Mouse (Mus musculus) hindbrain, embryonic 16.5 days (tissue): Measurements from ENCODE around the gene Trak1. TPM values are rescaled to one million over a fixed set of nuclear protein-coding genes. Genes with fewer than 3 reads are reported as not detected.
A peak's percentile ranks its signal among the peaks of the same experiment; 100 is the strongest.

Experiments
- ATAC-seq: fragments of 200-750 bp; cut with Nextera tagmentation; 2 replicates; pipeline ENCODE4 v1.8.0; 2017; ENCODE audit warnings: moderate TSS enrichment, moderate library complexity
- H3K27ac ChIP-seq: fragments of 300-500 bp; sonication (generic); 2 replicates; pipeline ENCODE4 v1.5.1; 2014; ENCODE audit warnings: low read depth, mild to moderate bottlenecking, control low read depth, low read length, moderate library complexity
- H3K27me3 ChIP-seq: fragments of 300-500 bp; sonication (generic); replicated peaks from 2 replicates; pipeline ENCODE4 v1.6.1; 2014; ENCODE audit warnings: low read length; ENCODE audit not compliant: control insufficient read depth, insufficient read depth
- H3K36me3 ChIP-seq: fragments of 300-500 bp; sonication (generic); 2 replicates; pipeline ENCODE4 v1.6.1; 2014; ENCODE audit warnings: mild to moderate bottlenecking, low read length, moderate library complexity, mixed read lengths; ENCODE audit not compliant: control insufficient read depth, insufficient read depth
- H3K4me1 ChIP-seq: fragments of 300-500 bp; sonication (generic); 2 replicates; pipeline ENCODE4 v1.6.1; 2014; ENCODE audit warnings: low read depth, low read length; ENCODE audit not compliant: control insufficient read depth, insufficient read depth
- H3K4me2 ChIP-seq: fragments of 300-500 bp; sonication (generic); 2 replicates; pipeline ENCODE4 v1.6.1; 2014; ENCODE audit warnings: mild to moderate bottlenecking, low read length, control low read depth, moderate library complexity
- H3K4me3 ChIP-seq: fragments of 300-500 bp; sonication (generic); 2 replicates; pipeline ENCODE4 v1.5.1; 2014; ENCODE audit warnings: mild to moderate bottlenecking, low read length, control low read depth, moderate library complexity
- H3K9ac ChIP-seq: fragments of 300-500 bp; sonication (generic); 2 replicates; pipeline ENCODE4 v1.6.1; 2014; ENCODE audit warnings: low read depth, mild to moderate bottlenecking, control low read depth, low read length, moderate library complexity
- H3K9me3 ChIP-seq: fragments of 300-500 bp; sonication (generic); 2 replicates; pipeline ENCODE4 v1.6.1; 2014; ENCODE audit warnings: mild to moderate bottlenecking, low read length, moderate library complexity; ENCODE audit not compliant: control insufficient read depth
- WGBS: fragments of 180-500 bp; shearing (Covaris S2); extraction: QIAGEN DNeasy Blood & Tissue Kit; methylation state at CpG from one replicate; pipeline ENCODE4 v1.1.7; 2014; 5-methylcytosine and 5-hydroxymethylcytosine counted together
- polyA plus RNA-seq: library from polyadenylated mRNA; unstranded; fragments of >200 nt; fragmentation: Nextera tagmentation; extraction: Ambion mirVana; gene quantifications from 2 replicates; pipeline ENCODE4 v1.2.1, GENCODE M21; 2015

Gene Trak1
- polyA plus RNA-seq, 1 experiment from 2014 or later, result 57.8 TPM

DNA sequence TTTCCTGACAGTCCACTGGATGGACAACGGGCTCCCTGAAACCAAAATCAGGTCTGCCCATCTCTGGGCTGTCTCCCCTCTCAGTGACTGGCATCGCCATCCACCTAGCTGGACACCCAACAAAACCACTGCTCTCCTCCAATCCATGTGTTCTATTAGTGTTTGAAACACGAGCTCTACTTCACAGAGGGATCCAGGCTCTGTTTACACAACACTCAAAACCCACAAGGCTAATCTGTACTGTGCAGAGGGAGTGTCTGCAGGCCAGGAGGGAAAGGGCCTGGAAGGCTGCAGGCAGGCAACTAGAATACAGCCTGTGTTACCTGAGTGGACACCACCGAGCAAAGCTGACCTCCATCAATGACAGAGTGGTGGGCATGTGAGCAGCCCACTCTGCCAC is 25.7 kb upstream of the Trak1 start:
- Histone ChIP-seq H3K27ac (no peak overlapping the region), H3K9ac (no peak overlapping the region), H3K4me1 (peaks cover 3% of the 10 kb centered on the region), H3K4me2 (no peak overlapping the region), H3K4me3 (no peak overlapping the region), H3K27me3 (no peaks in the 10 kb centered on the region), H3K36me3 (no peaks in the 10 kb centered on the region), H3K9me3 (no peaks in the 10 kb centered on the region)
- no peak for ATAC-seq
- 82% methylated on average over 4 of the region's 4 CpGs for WGBS

DNA sequence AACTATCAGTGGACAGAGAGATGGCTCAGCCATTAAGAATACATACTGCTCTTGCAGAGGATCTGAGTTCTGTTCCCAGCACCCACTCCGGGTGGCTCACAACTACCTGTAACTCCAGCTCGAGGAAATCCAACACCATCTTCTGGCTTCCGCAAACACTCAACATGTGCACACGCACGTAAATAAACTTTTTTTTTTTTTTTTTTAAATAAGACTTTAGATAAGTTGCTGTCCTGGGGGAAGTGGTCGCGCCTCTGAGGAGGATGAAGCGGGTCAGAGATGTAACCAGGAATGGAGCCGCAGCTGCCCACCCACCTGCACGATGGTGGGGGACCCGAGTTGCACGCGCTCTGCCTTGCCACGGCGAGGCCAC is 20.6 kb upstream of the Trak1 start:
- Histone ChIP-seq H3K9ac (peak overlapping the region; percentile 69), H3K27me3 (no peaks in the 10 kb centered on the region), H3K36me3 (no peaks in the 10 kb centered on the region), H3K27ac (peak overlapping the region; percentile 83; the same call in 1 of the 2 replicates), H3K9me3 (no peaks in the 10 kb centered on the region), H3K4me2 (peak overlapping the region; percentile 78), H3K4me1 (peaks cover 10% of the 10 kb centered on the region), H3K4me3 (peak overlapping the region; percentile 59)
- no peak for ATAC-seq
- 19% methylated on average over 14 of the region's 15 CpGs for WGBS

GRCm38 (mm10) chr9:121277118-121278060 is 19.9 kb upstream of the Trak1 start, which contains the start of gene Ulk4:
TSS of gene Ulk4 (minus strand) at chr9:121277197.
- H3K27me3 ChIP-seq, result no peaks in the 10 kb centered on the region
- peak within 1 kb of the TSS; percentile 78 for H3K4me2 ChIP-seq
- H3K27ac ChIP-seq, result peak within 1 kb of the TSS; percentile 83
- no peaks in the 10 kb centered on the region for H3K36me3 ChIP-seq
- peaks cover 10% of the 10 kb centered on the region for H3K4me1 ChIP-seq
- ATAC-seq, result peak; percentile 97
- no peaks in the 10 kb centered on the region for H3K9me3 ChIP-seq
- under 1% methylated on average over 57 of the region's 59 CpGs for WGBS
- peak within 1 kb of the TSS; percentile 69 for H3K9ac ChIP-seq
- H3K4me3 ChIP-seq, result peak within 1 kb of the TSS; percentile 59

DNA sequence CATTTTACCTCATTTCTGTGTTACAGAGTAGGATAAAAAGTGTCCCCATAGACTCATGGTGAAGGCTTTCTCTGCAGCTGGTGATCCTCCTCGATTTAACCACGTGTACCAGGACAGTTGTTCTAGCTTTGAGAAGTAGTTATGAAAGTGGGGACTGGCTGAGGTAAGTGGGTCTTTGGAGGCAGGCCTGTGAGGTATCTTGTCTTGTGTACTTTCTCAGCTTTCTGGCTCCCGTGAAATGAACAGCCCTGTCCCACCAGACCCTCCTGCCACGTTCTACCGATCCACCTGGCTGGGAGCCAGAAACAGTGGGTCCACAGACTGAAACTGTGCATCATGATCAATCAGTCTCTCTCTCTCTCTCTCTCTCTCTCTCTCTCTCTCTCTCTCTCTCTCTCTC is 18.1 kb upstream of the Trak1 start:
- Histone ChIP-seq H3K36me3 (no peaks in the 10 kb centered on the region), H3K27me3 (no peaks in the 10 kb centered on the region), H3K9me3 (no peaks in the 10 kb centered on the region), H3K4me3 (no peak overlapping the region), H3K4me1 (peaks cover 10% of the 10 kb centered on the region), H3K4me2 (no peak overlapping the region), H3K27ac (no peak overlapping the region), H3K9ac (no peak overlapping the region)
- 89% methylated on average over 5 of the region's 5 CpGs for WGBS
- no peak for ATAC-seq

DNA sequence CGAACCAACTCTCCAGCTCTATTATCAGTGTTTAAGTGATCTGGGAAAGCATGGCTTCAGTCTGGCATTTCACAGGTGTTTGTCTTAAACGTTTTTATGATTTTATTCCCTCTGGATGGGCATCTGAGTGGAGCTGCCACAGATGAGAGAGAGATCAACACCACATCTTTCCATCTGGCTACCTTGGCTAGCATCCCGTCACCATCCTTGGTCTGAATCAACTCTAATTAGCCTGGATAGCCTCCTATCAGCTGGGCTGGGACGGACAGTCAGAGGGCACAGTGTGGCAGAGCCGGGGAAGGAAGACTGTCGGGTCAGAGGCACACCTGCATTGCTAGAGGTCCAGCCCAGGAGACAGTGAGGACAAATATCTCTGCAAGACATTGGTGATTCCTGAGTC is 15.4 kb upstream of the Trak1 start:
- no peak overlapping the region for H3K9ac ChIP-seq
- H3K9me3 ChIP-seq, result no peaks in the 10 kb centered on the region
- no peak overlapping the region for H3K27ac ChIP-seq
- H3K4me2 ChIP-seq, result no peak overlapping the region
- ATAC-seq, result no peak
- H3K27me3 ChIP-seq, result no peaks in the 10 kb centered on the region
- H3K36me3 ChIP-seq, result no peaks in the 10 kb centered on the region
- peaks cover 10% of the 10 kb centered on the region for H3K4me1 ChIP-seq
- no peak overlapping the region for H3K4me3 ChIP-seq
- 84% methylated on average over 6 of the region's 6 CpGs for WGBS

DNA sequence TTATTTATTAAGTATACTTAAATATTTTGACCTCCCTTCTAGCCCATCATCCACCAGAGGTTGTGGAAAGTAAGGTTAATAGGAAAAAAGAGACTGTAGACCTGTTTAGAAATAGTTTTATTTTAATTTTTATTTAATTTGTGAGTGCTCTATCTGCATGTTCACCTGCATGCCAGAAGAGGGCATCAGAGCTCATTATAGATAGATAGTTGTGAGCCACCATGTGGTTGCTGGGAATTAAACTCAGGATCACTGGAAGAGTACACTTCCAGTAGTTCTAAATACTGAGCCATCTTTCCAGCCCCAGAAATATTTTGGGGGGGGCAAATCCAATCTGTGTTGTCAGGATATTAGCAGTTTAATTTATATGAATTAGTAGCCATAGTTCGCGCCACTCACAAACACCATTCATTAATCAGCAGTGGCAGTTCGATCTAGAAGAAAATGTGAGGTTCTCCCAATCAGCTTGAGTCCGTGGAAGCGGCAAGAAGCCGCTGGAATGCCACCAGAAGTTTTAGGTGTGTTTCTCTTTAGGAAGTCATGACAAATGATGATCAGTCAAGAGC is 13.6 kb upstream of the Trak1 start:
- WGBS, result 93% methylated on average over 6 of the region's 6 CpGs
- H3K9ac ChIP-seq, result no peak overlapping the region
- no peak overlapping the region for H3K4me3 ChIP-seq
- no peak overlapping the region for H3K27ac ChIP-seq
- no peaks in the 10 kb centered on the region for H3K36me3 ChIP-seq
- H3K9me3 ChIP-seq, result no peaks in the 10 kb centered on the region
- H3K4me2 ChIP-seq, result no peak overlapping the region
- no peaks in the 10 kb centered on the region for H3K27me3 ChIP-seq
- peaks cover 3% of the 10 kb centered on the region for H3K4me1 ChIP-seq
- no peak for ATAC-seq

DNA sequence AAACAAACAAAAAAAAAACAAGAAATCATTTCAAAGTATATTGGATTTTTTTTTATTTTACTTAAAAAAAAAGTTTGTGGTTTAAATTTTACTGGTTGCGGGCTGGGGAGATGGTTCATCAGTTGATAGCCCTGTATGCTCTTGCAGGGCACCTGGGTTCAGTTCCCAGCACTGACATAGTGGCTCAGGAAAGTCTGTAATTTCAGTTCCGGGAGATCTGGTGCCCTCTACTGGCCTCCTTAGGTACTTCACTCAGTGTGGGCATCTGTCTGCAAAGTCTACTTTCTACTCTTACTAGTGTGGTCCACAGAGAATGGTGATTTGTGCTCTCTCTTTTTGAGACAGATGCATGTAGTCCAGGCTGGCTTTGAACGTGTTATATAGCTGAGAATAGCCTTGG is 12.9 kb upstream of the Trak1 start:
- no peak for ATAC-seq
- Histone ChIP-seq H3K4me1 (peaks cover 3% of the 10 kb centered on the region), H3K4me2 (no peak overlapping the region), H3K9ac (no peak overlapping the region), H3K27ac (no peak overlapping the region), H3K4me3 (no peak overlapping the region), H3K36me3 (no peaks in the 10 kb centered on the region), H3K9me3 (no peaks in the 10 kb centered on the region), H3K27me3 (no peaks in the 10 kb centered on the region)
- WGBS, result 90% methylated on average over 3 of the region's 3 CpGs

GRCm38 (mm10) chr9:121285341-121286324 is 11.7 kb upstream of the Trak1 start:
- no peaks in the 10 kb centered on the region for H3K9me3 ChIP-seq
- ATAC-seq, result peak; percentile 81
- no peaks in the 10 kb centered on the region for H3K36me3 ChIP-seq
- H3K4me1 ChIP-seq, result peaks cover 3% of the 10 kb centered on the region
- 24% methylated on average over 29 of the region's 29 CpGs for WGBS
- H3K27me3 ChIP-seq, result no peaks in the 10 kb centered on the region
- H3K4me3 ChIP-seq, result peak overlapping the region; percentile 49
- H3K4me2 ChIP-seq, result peak overlapping the region; percentile 73
- peak overlapping the region; percentile 12; the same call in 1 of the 2 replicates for H3K27ac ChIP-seq
- H3K9ac ChIP-seq, result peak overlapping the region; percentile 58
